Mouse (Mus musculus) CD4-positive, CD25-positive, alpha-beta regulatory T cell, adult 4 months (primary cell): ENCODE results near the gene Ncapg2. TPM values are rescaled to one million over a fixed set of nuclear protein-coding genes. Genes with fewer than 3 reads are reported as not detected.

ENCODE experiments used
- polyA plus RNA-seq, 2 experiments: library from polyadenylated mRNA; unstranded; fragments of 100-300 nt; shearing (Covaris generic); gene quantifications; one replicate each; pipeline ENCODE4 v1.2.1; 2017

Ncapg2 gene
- polyA plus RNA-seq, 2 experiments from 2014 or later, result 7.1 to 8.4 TPM

Other genes with a start within 250 kb of the Ncapg2 start
- gene Wdr60, start 142.4 kb upstream of the Ncapg2 start, polyA plus RNA-seq, result 1 to 10 TPM; 1.2 to 2.4 TPM
- gene Gm11027, start 130.0 kb upstream of the Ncapg2 start, polyA plus RNA-seq, result not detected
- gene Esyt2, start 124.2 kb upstream of the Ncapg2 start, polyA plus RNA-seq, result 10 to 100 TPM; 45.0 to 63.7 TPM
- not detected for gene Ptprn2, start 80.3 kb downstream of the Ncapg2 start, polyA plus RNA-seq